Mouse (Mus musculus) left cerebral cortex, postnatal 4 days (tissue): ENCODE data around the gene Rhox2f. TPM values are rescaled to one million over a fixed set of nuclear protein-coding genes. Genes with fewer than 3 reads are reported as not detected.
"Not testable (repeated sequence)": the region's sequence is repeated elsewhere in the genome, so short reads cannot be mapped to it uniquely, and the experiment has no call there.

ENCODE experiments used
- DNase-seq: peaks from one replicate; pipeline ENCODE4 v3.0.0-alpha.2; 2022
- intact Hi-C: fragments of 180-260 bp; cut with DNase I; formaldehyde crosslinking; loops from one replicate; pipeline ENCODE4 v1.15.1; 2025
- total RNA-seq, 2 experiments: library from RNA; stranded (reverse); gene quantifications; 2 replicates each; pipeline ENCODE4 v1.2.3; 2021

Rhox2f gene
- total RNA-seq, result not detected

DNA sequence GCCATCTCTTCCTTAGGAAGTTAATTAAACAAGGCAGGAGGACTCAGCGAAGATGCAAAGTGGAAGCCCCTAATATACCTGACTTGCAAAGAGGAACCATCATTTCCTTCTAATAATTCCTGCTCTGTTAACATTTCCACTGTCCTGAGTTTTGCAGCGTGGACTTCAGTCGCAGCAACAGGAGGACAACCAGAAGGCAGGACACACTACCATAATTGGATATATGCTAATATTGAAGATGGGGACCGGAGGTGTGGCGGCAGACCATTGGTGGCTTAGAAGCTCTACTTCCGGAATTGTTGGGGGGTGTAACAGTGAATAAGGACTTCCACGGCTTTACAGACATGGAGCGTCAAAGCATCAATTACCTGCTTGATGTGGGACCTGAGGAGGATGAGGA is at the start of gene Rhox2f:
Rhox2f (plus strand) TSS at position 301 of the 400 bp plus-strand sequence.
- DNase-seq, intact Hi-C loops: not testable (repeated sequence)

DNA sequence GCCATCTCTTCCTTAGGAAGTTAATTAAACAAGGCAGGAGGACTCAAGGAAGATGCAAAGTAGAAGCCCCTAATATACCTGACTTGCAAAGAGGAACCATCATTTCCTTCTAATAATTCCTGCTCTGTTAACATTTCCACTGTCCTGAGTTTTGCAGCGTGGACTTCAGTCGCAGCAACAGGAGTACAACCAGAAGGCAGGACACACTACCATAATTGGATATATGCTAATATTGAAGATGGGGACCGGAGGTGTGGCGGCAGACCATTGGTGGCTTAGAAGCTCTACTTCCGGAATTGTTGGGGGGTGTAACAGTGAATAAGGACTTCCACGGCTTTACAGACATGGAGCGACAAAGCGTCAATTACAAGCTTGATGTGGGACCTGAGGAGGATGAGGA is 41.1 kb upstream of the Rhox2f start, which contains the start of gene Rhox2e:
Rhox2e (plus strand) TSS at position 301 of the 400 bp plus-strand sequence.
- intact Hi-C loops, DNase-seq: not testable (repeated sequence)

DNA sequence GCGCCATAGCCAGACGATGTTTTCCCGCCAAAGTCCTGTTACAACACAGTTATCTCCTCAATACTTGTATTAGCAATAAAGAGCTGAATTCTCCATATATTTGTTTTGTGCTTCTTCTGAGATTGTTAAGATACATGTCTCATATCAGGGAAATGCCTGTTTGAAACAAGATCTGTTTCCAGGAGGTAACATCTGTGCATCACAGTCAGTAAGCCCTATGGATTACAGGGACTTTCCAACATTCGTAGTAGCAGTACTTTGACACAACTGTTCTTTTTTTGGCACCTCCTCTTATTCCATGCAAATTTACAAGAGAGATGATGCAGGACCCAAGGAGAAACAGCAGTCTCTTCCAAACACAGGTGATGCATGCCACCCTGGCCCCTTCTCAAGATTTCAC is 29.5 kb upstream of the Rhox2f start, which contains the start of gene Rhox3e:
Rhox3e (plus strand) TSS at position 301 of the 400 bp plus-strand sequence.
- intact Hi-C loops, result not testable (repeated sequence)

DNA sequence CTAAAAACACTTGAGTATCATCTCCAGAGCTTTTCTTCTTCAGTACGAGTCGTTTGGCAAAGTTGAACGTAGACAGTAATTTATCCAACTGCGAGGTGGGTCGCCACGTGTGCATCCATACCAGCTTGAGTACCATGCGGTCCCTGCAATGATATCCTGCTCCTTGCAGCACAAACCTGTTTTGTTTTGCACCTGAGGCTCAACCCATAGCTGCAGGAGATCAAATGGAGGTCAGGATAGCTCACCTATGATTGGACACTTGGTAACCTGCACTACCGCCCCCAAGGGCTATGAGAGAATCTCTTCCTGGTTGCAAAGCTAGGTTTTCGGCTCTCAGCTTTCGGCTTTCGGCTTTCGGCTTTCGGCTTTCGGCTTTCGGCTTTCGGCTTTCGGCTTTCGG is 14.1 kb upstream of the Rhox2f start, which contains the start of gene Rhox4e:
Rhox4e (plus strand) TSS at position 301 of the 400 bp plus-strand sequence.
- intact Hi-C loops, DNase-seq: not testable (repeated sequence)

More for the DNA sequence above, 29.5 kb upstream of the Rhox2f start, which contains the start of gene Rhox3e:
- not testable (repeated sequence) for DNase-seq

DNA sequence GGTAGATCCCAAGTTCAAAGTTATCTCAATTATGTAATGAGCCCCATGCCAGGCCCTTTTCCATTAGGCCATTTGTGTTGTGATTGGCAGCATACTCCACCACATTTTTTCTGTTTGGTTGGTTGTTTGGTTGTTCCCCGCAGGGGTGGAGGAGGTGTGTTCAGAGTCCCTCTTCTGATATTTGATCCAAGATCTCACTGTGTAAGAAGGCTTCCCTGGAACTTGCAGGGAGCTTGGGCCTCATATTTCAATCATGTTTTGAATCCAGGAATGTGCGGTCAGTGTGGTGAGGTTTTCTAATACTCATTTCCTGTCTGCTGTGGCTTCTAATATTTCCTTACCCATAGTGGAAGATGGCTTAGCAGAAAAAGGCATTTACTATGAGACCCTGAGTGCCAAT is 1.4 kb downstream of the Rhox2f start:
- DNase-seq, intact Hi-C loops: not testable (repeated sequence)

DNA sequence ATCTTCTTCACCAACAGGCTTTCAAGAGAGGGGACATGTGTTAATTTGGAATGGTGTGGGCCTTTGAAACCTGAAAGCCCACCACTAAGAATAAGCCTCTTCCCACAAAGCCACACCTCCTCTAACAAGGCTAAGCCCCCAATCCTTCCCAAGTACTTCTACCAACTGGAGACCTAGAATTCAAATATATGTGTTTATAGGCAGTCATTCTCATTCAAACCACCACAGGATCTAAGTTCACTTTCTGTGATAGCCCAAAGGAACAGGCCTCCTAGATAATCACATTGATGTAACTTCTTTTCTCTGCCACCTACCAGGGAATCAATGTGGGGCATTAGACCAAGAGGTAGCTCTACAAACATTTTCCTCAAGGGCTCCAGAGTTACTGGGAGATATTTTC is 9.5 kb downstream of the Rhox2f start, which contains the start of gene Rhox3f:
Rhox3f (plus strand) TSS at position 301 of the 400 bp plus-strand sequence.
- DNase-seq, intact Hi-C loops: not testable (repeated sequence)

DNA sequence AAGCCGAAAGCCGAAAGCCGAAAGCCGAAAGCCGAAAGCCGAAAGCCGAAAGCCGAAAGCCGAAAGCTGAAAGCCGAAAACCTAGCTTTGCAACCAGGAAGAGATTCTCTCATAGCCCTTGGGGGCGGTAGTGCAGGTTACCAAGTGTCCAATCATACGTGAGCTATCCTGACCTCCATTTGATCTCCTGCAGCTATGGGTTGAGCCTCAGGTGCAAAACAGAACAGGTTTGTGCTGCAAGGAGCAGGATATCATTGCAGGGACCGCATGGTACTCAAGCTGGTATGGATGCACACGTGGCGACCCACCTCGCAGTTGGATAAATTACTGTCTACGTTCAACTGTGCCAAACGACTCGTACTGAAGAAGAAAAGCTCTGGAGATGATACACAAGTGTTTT is 36.4 kb downstream of the Rhox2f start, which contains the start of gene Rhox4f:
Rhox4f (minus strand) TSS at position 101 of the 400 bp plus-strand sequence.
- DNase-seq, intact Hi-C loops: not testable (repeated sequence)

Other genes starting within 250 kb of the Rhox2f start
- not detected for gene Rhox3a2, start 191.4 kb upstream of the Rhox2f start, total RNA-seq
- gene Rhox4a2, start 180.6 kb upstream of the Rhox2f start, total RNA-seq, result not detected
- gene Rhox2b, start 159.3 kb upstream of the Rhox2f start, total RNA-seq, result not detected
- gene Rhox4b, start 138.9 kb upstream of the Rhox2f start, total RNA-seq, result not detected
- gene Rhox2c, start 117.7 kb upstream of the Rhox2f start, total RNA-seq, result not detected
- gene Rhox3c, start 112.8 kb upstream of the Rhox2f start, total RNA-seq, result not detected
- gene Rhox4c, start 91.1 kb upstream of the Rhox2f start, total RNA-seq, result not detected
- gene Rhox2d, start 78.0 kb upstream of the Rhox2f start, total RNA-seq, result not detected
- not detected for gene Rhox4d, start 57.0 kb upstream of the Rhox2f start, total RNA-seq
- gene Rhox2e, start 41.0 kb upstream of the Rhox2f start, total RNA-seq, result not detected
- gene Rhox3e, start 29.4 kb upstream of the Rhox2f start, total RNA-seq, result not detected
- gene Rhox4e, start 14.0 kb upstream of the Rhox2f start, total RNA-seq, result not detected
- not detected for gene Rhox3f, start 9.6 kb downstream of the Rhox2f start, total RNA-seq
- not detected for gene Rhox4f, start 36.3 kb downstream of the Rhox2f start, total RNA-seq
- gene Rhox3g, start 57.2 kb downstream of the Rhox2f start, total RNA-seq, result not detected
- not detected for gene Rhox2g, start 72.1 kb downstream of the Rhox2f start, total RNA-seq
- gene Rhox4g, start 79.9 kb downstream of the Rhox2f start, total RNA-seq, result not detected
- not detected for gene Rhox3h, start 97.4 kb downstream of the Rhox2f start, total RNA-seq
- gene Rhox2h, start 101.9 kb downstream of the Rhox2f start, total RNA-seq, result not detected
- gene Rhox5, start 233.4 kb downstream of the Rhox2f start, total RNA-seq, result not detected